Mouse (Mus musculus) left cerebral cortex, adult 8-10 months (tissue): ENCODE results near the gene Sdr42e1. TPM values are rescaled to one million over a fixed set of nuclear protein-coding genes. Genes with fewer than 3 reads are reported as not detected.

Experiments used
- DNase-seq, 2 experiments: peaks; one replicate each; pipeline ENCODE4 v3.0.0; 2022; ENCODE audit warnings: low spot score in 2 of 2
- total RNA-seq, 4 experiments: library from RNA; stranded (reverse); gene quantifications; 2 replicates each; pipeline ENCODE4 v1.2.4; 2022

The Sdr42e1 gene
- total RNA-seq, 4 experiments from 2014 or later: 4.2 to 6.7 (median 4.9) TPM

- DNase-seq: no peak
Observed at GRCm38 (mm10) chr8:117660358-117661031, 13.0 kb downstream of the Sdr42e1 start.

GRCm38 (mm10) chr8:117658990-117659389 is 14.5 kb downstream of the Sdr42e1 start:
- no peak for DNase-seq

DNA sequence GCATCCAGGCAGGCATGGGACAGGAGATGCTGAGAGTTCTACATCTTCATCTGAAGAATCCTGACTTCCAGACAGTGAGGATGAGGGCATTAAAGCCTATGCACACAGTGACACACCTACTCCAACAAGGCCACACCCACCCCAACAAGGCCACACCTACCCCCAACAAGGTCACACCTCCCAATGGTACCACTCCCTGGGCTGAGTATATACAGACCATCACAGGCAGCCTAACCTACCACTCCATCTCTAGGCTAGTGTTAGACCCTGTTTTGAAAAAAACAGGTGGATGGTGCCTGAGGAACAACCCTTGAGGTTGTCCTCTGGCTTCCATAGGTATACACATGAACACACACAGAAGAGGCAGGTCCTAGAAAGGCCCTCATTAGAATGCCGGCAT is 21.2 kb downstream of the Sdr42e1 start:
- DNase-seq: no peak

- DNase-seq: no peak
Observed at GRCm38 (mm10) chr8:117646440-117646839, 27.0 kb downstream of the Sdr42e1 start.

GRCm38 (mm10) chr8:117646020-117646419 is 27.5 kb downstream of the Sdr42e1 start:
- peak in 1 of 2 experiments; percentile 28 for DNase-seq

- DNase-seq: no peak
Observed at GRCm38 (mm10) chr8:117645486-117645885, 28.0 kb downstream of the Sdr42e1 start.

DNA sequence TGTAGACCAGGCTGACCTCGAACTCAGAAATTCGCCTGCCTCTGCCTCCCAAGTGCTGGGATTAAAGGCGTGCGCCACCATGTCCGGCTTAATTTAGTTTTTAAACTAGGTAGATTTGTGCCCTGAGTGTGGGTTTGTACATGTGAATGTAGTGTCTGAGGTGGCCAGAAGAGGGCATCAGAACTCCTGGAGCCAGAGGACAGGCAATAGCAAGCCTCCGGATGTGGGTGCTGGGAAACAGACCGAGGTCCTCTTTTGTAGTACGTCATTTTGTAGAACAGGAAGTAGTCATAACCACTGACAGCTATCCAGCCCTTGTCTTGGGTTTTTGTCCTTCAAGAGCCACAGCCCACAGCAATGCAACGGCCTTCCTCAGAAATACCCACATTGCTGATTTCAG is 33.9 kb downstream of the Sdr42e1 start:
- DNase-seq: no peak

DNA sequence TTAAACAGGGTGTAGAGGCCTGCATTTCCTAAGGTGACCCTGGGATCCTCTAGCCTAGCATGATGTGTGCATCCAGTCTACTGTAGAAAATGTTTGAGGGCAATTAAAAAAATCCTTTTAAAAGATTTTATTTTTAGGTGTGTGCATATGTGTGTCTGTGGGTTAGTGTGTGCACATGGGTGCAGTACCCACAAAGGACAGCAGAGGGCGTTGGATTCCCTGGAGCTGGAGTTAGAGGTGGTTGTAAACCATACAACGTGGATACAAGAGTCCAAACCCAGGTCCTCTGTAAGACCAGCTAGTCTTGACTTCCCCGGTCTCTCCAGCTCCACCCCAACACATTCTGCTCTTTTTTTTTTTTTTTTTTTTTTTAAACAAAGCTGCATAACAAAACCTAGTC is 36.0 kb downstream of the Sdr42e1 start:
- no peak for DNase-seq

DNA sequence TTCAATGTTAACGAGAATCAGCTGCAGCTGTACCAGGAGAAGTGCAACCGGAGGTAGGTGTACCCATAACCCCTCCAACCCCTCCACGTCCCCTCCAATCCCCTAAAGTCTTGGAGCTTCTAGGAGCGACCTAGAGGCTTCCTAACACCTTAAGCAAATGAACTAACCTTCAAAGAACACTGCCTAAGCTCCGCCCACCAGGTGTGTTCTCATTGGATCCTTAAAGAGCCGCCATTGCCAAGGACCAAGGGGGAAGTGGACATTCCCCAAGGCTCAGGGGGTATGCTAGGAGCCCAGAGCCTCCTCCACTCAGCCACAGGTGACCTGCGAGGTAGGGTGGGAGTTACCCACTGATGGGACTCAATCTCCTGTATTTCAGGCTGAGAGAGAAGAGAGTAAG is 39.1 kb downstream of the Sdr42e1 start:
- no peak for DNase-seq

DNA sequence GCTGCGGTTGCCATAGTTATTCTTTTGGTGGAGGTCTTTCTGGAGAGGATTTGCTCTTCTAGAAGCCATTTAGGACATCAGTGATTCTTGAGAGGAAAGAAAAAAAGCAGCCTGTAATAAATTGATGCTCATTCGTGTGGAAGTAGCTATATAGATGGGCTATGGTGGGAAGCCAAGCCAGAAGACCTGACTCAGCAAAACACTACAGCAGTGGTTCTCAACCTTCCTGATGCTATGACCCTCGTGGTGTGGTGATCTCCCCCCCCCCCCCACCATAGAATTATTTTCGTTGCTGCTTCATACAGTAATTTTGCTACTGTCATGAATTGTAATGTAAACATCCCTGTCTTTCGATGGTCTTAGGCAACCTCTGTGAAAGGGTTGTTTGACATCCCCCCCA is 41.0 kb downstream of the Sdr42e1 start:
- no peak for DNase-seq

- DNase-seq: no peak
Observed at GRCm38 (mm10) chr8:117627096-117627495, 46.4 kb downstream of the Sdr42e1 start.

GRCm38 (mm10) chr8:117626040-117626838 is 47.2 kb downstream of the Sdr42e1 start:
- DNase-seq: peak; percentile 23 to 34

GRCm38 (mm10) chr8:117612861-117613260 is 60.6 kb downstream of the Sdr42e1 start:
- no peak for DNase-seq

Other genes starting within 250 kb of the Sdr42e1 start
- gene Plcg2, start 175.4 kb downstream of the Sdr42e1 start, total RNA-seq: 1 to 10 TPM; 2.8 to 5.6 (median 4.7) TPM
- not detected for gene Hsd17b2, start 28.2 kb upstream of the Sdr42e1 start, total RNA-seq
- gene Mphosph6, start 128.3 kb upstream of the Sdr42e1 start, total RNA-seq: 10 to 100 TPM; 20.3 to 24.3 (median 23.2) TPM